Comparison of ENCODE assay signal across 19 mouse cellular contexts in genomic region chr19:32916507-32917280, GRCm38 (mm10).
"Had no signal": no experiment of that assay in that cellular context is flagged by ENCODE, and none has a peak within 500 bp of the region (broad histone marks: within the 10 kb centered on the region; RNA-seq: fewer than 3 reads in every experiment).

No protein-coding gene starts in this region.

- H3K4me3 ChIP-seq: hindbrain, embryonic 15.5 days; limb, embryonic 12.5 days; limb, embryonic 15.5 days; megakaryocyte, embryonic 14.5 days; midbrain, embryonic 10.5 days; neural tube, embryonic 12.5 days; neural tube, embryonic 15.5 days; stomach, embryonic 15.5 days had no signal

- H3K9ac ChIP-seq: hindbrain, embryonic 15.5 days; limb, embryonic 12.5 days; limb, embryonic 15.5 days; liver, embryonic 14.5 days; liver, postnatal 0 days; neural tube, embryonic 12.5 days; neural tube, embryonic 15.5 days; stomach, embryonic 15.5 days had no signal

- H3K4me1 ChIP-seq: hindbrain, embryonic 15.5 days; limb, embryonic 12.5 days; limb, embryonic 15.5 days; megakaryocyte, embryonic 14.5 days; neural tube, embryonic 12.5 days; neural tube, embryonic 15.5 days; stomach, embryonic 15.5 days had no signal

- DNase-seq: kidney, adult 2 months; kidney, postnatal 4 days; left cerebral cortex, postnatal 4 days; liver, postnatal 0 days; midbrain, embryonic 14.5 days; right cerebral cortex, adult 18-20 months; right cerebral cortex, postnatal 25 days; spleen, adult 18-20 months; thymus, postnatal 25 days had no signal

- H3K36me3 ChIP-seq: hindbrain, embryonic 15.5 days; limb, embryonic 12.5 days; limb, embryonic 15.5 days; midbrain, embryonic 10.5 days; neural tube, embryonic 12.5 days; neural tube, embryonic 15.5 days; stomach, embryonic 15.5 days had no signal

- H3K27ac ChIP-seq: hindbrain, embryonic 15.5 days; limb, embryonic 12.5 days; limb, embryonic 15.5 days; liver, embryonic 14.5 days; midbrain, embryonic 10.5 days; neural tube, embryonic 12.5 days; neural tube, embryonic 15.5 days; stomach, embryonic 15.5 days had no signal

- H3K4me2 ChIP-seq: hindbrain, embryonic 15.5 days; limb, embryonic 12.5 days; limb, embryonic 15.5 days; liver, embryonic 11.5 days; neural tube, embryonic 12.5 days; neural tube, embryonic 15.5 days; stomach, embryonic 15.5 days had no signal

- H3K27me3 ChIP-seq: hindbrain, embryonic 15.5 days; limb, embryonic 12.5 days; neural tube, embryonic 12.5 days; neural tube, embryonic 15.5 days; stomach, embryonic 15.5 days had no signal

- H3K9me3 ChIP-seq: hindbrain, embryonic 15.5 days; limb, embryonic 12.5 days; limb, embryonic 15.5 days; megakaryocyte, embryonic 14.5 days; midbrain, embryonic 10.5 days; neural tube, embryonic 12.5 days; neural tube, embryonic 15.5 days; stomach, embryonic 15.5 days had no signal

- ATAC-seq: liver, postnatal 0 days had no signal
